Mouse (Mus musculus): ENCODE measurements around the gene Auts2. TPM values are rescaled to one million over a fixed set of nuclear protein-coding genes. Genes with fewer than 3 reads are reported as not detected.
"Not testable (repeated sequence)": the region's sequence is repeated elsewhere in the genome, so short reads cannot be mapped to it uniquely, and the experiment has no call there.

Auts2 gene
- 8.3 and 9.6 TPM in 2 replicates for polyA plus RNA-seq (2012; rRNA removed)

- DNase-seq, result peak; percentile 69
- under 1% methylated on average over 96 of the region's 105 CpGs for WGBS
Measured at GRCm38 (mm10) chr5:132543118-132544071, at the start of gene Auts2. TSS of gene Auts2 (minus strand) at chr5:132543344.

DNA sequence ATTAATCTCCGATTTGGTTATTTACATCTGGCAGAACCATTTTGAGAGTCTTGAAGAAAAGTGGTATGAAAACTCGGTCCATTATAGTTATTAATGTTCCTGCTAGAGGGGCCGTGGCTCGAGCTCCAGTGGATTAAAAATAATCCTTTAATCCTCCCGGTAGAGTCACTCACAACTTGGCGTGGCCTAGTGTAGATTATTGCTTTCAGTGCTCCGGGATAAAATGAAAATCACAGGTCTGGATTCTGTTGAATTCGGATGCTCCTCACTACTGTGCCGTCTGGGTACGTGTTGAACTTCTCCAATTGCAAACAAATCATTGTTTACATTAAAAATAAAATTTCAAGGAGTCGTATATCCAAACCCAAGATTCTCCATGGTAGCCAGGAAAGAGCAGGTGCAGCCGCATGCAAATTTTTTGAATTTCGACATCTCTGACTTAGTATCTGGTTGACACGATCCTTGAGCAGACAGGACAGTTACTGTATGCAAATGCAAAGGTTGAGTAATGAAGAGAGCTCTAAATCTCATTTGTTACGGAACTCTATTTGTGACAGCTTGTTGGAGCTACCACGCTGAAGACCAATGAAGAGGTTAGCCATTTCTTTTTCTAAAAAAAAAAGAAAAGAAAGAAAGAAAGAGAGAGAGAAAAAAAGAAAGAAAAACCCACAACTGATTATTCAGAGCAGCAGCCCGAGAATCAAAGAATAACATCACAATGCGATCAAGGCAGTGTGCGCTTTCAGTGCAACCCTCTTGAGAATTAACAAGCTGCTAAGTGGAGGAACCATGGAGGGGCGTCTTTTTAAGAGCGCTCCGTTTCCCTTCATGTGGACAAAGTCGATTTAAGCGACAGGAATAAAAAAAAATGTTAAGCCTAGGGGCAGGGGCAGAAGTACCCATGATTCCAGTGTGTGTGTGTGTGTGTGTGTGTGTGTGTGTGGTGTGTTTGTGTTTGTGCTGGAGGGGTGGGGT is 48.9 kb upstream of the Auts2 start:
- TF ChIP-seq CTCF (IDR thresholded peaks at IDR 0.05; ENCODE audit: insufficient read depth, low read length), result no peak
- TF ChIP-seq POLR2A (IDR thresholded peaks at IDR 0.05; ENCODE audit: borderline replicate concordance, extremely low read depth, low read depth, low read length), result no peak
- Histone ChIP-seq H3K4me1 (ENCODE audit: control insufficient read depth, insufficient read depth, low read length) (no peaks in the 10 kb centered on the region), H3K4me3 (replicated peaks; ENCODE audit: extremely low read depth, low read depth, low read length) (no peak overlapping the region)
- no peak for DNase-seq
- WGBS, result 76% methylated on average over 24 of the region's 24 CpGs

More at GRCm38 (mm10) chr5:132543118-132544071, at the start of gene Auts2:
- TF ChIP-seq POLR2A (IDR thresholded peaks at IDR 0.05; ENCODE audit: borderline replicate concordance, extremely low read depth, low read depth, low read length), result no peak
- no peak for TF ChIP-seq CTCF (IDR thresholded peaks at IDR 0.05; ENCODE audit: insufficient read depth, low read length)
- H3K4me1 ChIP-seq (ENCODE audit: control insufficient read depth, insufficient read depth, low read length), result no peaks in the 10 kb centered on the region
- peak within 1 kb of the TSS; percentile 67 for H3K4me3 ChIP-seq (replicated peaks; ENCODE audit: extremely low read depth, low read depth, low read length)

- Histone ChIP-seq H3K4me1 (ENCODE audit: control insufficient read depth, insufficient read depth, low read length) (no peaks in the 10 kb centered on the region), H3K4me3 (replicated peaks; ENCODE audit: extremely low read depth, low read depth, low read length) (no peak overlapping the region)
- TF ChIP-seq POLR2A (IDR thresholded peaks at IDR 0.05; ENCODE audit: borderline replicate concordance, extremely low read depth, low read depth, low read length), result no peak
- TF ChIP-seq CTCF (IDR thresholded peaks at IDR 0.05; ENCODE audit: insufficient read depth, low read length), result no peak
- no peak for DNase-seq
- 50% methylated on average over 7 of the region's 7 CpGs for WGBS
Measured at GRCm38 (mm10) chr5:132579774-132580173, 36.6 kb upstream of the Auts2 start.

GRCm38 (mm10) chr5:132560771-132561170 is 17.6 kb upstream of the Auts2 start:
- H3K4me1 ChIP-seq (ENCODE audit: control insufficient read depth, insufficient read depth, low read length); DNase-seq; H3K4me3 ChIP-seq (replicated peaks; ENCODE audit: extremely low read depth, low read depth, low read length): not testable (repeated sequence)
- 69% methylated on average over 6 of the region's 6 CpGs for WGBS

GRCm38 (mm10) chr5:132545761-132546160 is 2.6 kb upstream of the Auts2 start:
- WGBS, result 60% methylated on average over 1 of the region's 1 CpGs
- no peak for DNase-seq

DNA sequence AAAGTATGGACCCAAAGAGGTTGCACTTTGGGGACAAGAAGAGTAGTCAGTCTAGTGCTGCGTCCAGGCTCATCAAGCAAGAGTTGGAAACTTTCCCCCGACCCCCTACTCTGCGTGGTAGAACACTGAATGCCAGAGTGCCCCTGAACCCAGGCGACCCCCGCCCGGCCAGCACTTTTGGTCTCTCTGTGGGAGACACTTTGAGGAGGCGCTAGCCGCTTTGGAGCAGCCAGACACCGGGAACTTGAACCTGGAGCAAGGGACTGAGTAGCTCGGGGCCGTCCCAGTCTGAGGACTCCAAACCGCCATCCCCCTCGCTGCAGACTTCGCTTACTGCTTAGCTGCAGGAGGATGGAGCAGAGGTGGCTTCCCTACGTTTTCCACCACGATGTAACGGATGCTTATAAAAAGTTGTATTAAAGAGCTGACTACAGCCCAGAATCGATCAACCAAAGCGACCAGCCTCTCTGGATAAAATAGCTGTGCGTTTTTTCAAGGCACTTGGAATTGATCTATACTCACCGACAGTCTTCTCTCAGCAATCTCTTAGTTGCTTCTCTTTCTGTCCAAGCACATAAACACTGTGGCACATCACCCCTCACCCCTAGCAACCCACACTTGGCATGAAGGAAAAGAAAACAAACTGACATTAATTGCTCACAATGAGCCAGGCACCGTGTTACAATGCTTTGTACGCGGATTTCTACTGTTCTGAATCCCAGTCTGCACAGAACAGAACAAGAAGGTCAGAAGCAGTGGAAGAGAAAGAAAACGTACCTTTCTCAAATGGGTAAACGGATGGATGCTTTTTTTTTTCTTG is 1.2 kb upstream of the Auts2 start:
- peak; percentile 22 for DNase-seq
- WGBS, result 9% methylated on average over 26 of the region's 26 CpGs

More at GRCm38 (mm10) chr5:132545761-132546160, 2.6 kb upstream of the Auts2 start:
- TF ChIP-seq CTCF (IDR thresholded peaks at IDR 0.05; ENCODE audit: insufficient read depth, low read length) (no peak), POLR2A (IDR thresholded peaks at IDR 0.05; ENCODE audit: borderline replicate concordance, extremely low read depth, low read depth, low read length) (no peak)
- Histone ChIP-seq H3K4me1 (ENCODE audit: control insufficient read depth, insufficient read depth, low read length) (no peaks in the 10 kb centered on the region), H3K4me3 (replicated peaks; ENCODE audit: extremely low read depth, low read depth, low read length) (no peak overlapping the region)

GRCm38 (mm10) chr5:132542381-132543020 is 643 bp downstream of the Auts2 start:
- peak; percentile 12 for DNase-seq
- no peaks in the 10 kb centered on the region for H3K4me1 ChIP-seq (ENCODE audit: control insufficient read depth, insufficient read depth, low read length)
- TF ChIP-seq CTCF (IDR thresholded peaks at IDR 0.05; ENCODE audit: insufficient read depth, low read length), result no peak
- TF ChIP-seq POLR2A (IDR thresholded peaks at IDR 0.05; ENCODE audit: borderline replicate concordance, extremely low read depth, low read depth, low read length), result no peak
- peak overlapping the region; percentile 67 for H3K4me3 ChIP-seq (replicated peaks; ENCODE audit: extremely low read depth, low read depth, low read length)
- WGBS, result under 1% methylated on average over 28 of the region's 28 CpGs

More for the DNA sequence above, 1.2 kb upstream of the Auts2 start:
- TF ChIP-seq POLR2A (IDR thresholded peaks at IDR 0.05; ENCODE audit: borderline replicate concordance, extremely low read depth, low read depth, low read length), result no peak
- no peak for TF ChIP-seq CTCF (IDR thresholded peaks at IDR 0.05; ENCODE audit: insufficient read depth, low read length)
- H3K4me3 ChIP-seq (replicated peaks; ENCODE audit: extremely low read depth, low read depth, low read length), result peak overlapping the region; percentile 14
- H3K4me1 ChIP-seq (ENCODE audit: control insufficient read depth, insufficient read depth, low read length), result no peaks in the 10 kb centered on the region

- 0% methylated on average over 15 of the region's 21 CpGs for WGBS
- H3K4me1 ChIP-seq (ENCODE audit: control insufficient read depth, insufficient read depth, low read length), result no peaks in the 10 kb centered on the region
- TF ChIP-seq POLR2A (IDR thresholded peaks at IDR 0.05; ENCODE audit: borderline replicate concordance, extremely low read depth, low read depth, low read length), result no peak
- no peak for TF ChIP-seq CTCF (IDR thresholded peaks at IDR 0.05; ENCODE audit: insufficient read depth, low read length)
- DNase-seq, result no peak
- H3K4me3 ChIP-seq (replicated peaks; ENCODE audit: extremely low read depth, low read depth, low read length), result peak overlapping the region; percentile 67
Measured at GRCm38 (mm10) chr5:132541951-132542350, 1.2 kb downstream of the Auts2 start.

Measured in lung, adult 2 months (tissue).